Mouse (Mus musculus) gastrocnemius, postnatal 36 days (tissue): Measurements from ENCODE around the gene Atp2b2. TPM values are rescaled to one million over a fixed set of nuclear protein-coding genes. Genes with fewer than 3 reads are reported as not detected.

Experiments
- microRNA-seq, 2 experiments: library from miRNA; unstranded; fragments of <30 nt; microRNA quantifications; one replicate each; pipeline ENCODE4 v1.2.0; 2021
- total RNA-seq, 2 experiments: library from RNA; stranded (reverse); gene quantifications; 2 replicates each; pipeline ENCODE4 v1.2.3; 2021

Gene Atp2b2
- total RNA-seq, 2 experiments from 2014 or later = 0.13 to 0.17 TPM

Small RNAs within 50 kb of the gene (microRNA-seq; reads per million reads assigned to microRNA genes)
- gene Mir7042 = 0 to 0.36 reads per million in 2 experiments

Other genes starting within 250 kb of the Atp2b2 start
- gene Slc6a11, start 88.6 kb upstream of the Atp2b2 start, total RNA-seq = under 1 TPM; 0.05 to 0.08 TPM
- under 1 TPM; 0.20 to 0.54 TPM for gene Slc6a1, start 240.0 kb upstream of the Atp2b2 start, total RNA-seq